Mouse (Mus musculus) MEL-GATA-1-ER (cell line): Measurements from ENCODE around the gene Rfng.
"Not testable (repeated sequence)": the region's sequence is repeated elsewhere in the genome, so short reads cannot be mapped to it uniquely, and the experiment has no call there.

ENCODE experiments used
- DNase-seq: peaks from one replicate; pipeline ENCODE4 v3.0.0-alpha.2; 2012; ENCODE audit warnings: low read depth; ENCODE audit errors: extremely low read depth

The Rfng gene

DNA sequence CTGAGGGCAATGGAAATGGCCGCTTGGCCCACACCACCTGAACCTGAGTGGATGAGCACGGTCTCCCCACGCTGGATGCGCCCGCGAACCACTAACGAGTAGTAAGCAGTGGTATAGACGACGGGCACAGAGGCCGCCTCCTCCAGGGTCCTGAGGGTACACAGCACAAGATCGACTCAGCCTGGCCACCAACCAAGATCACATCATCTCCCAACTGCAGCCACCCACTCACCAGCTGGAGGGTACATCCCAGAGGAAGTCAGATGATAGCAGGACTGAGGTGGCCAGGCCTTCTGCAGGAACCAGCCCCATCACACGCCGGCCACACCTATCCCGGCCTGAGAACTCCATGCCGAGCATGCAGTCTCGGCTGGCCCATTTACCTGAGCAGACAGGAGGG is 28.1 kb upstream of the Rfng start:
- DNase-seq: no peak

DNA sequence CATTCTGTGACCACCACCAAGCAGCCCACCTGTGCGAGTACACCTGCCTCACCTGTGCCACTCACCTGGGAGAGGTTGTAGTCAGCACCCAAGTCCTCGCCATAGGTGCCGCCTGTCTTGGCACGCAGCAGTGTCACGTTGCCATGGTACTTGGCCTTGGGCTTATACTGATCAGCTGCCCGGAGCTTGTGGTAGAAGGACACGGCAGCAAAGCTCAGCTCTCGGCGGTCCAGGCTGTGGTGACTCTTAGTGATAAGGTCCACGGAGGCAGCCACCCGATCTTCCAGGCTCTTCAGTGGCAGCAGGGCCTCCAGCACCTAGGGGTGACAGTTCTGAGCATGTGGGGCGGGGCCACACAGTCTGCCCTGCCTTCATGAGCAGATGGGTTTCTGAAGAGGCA is 24.0 kb upstream of the Rfng start:
- no peak for DNase-seq

DNA sequence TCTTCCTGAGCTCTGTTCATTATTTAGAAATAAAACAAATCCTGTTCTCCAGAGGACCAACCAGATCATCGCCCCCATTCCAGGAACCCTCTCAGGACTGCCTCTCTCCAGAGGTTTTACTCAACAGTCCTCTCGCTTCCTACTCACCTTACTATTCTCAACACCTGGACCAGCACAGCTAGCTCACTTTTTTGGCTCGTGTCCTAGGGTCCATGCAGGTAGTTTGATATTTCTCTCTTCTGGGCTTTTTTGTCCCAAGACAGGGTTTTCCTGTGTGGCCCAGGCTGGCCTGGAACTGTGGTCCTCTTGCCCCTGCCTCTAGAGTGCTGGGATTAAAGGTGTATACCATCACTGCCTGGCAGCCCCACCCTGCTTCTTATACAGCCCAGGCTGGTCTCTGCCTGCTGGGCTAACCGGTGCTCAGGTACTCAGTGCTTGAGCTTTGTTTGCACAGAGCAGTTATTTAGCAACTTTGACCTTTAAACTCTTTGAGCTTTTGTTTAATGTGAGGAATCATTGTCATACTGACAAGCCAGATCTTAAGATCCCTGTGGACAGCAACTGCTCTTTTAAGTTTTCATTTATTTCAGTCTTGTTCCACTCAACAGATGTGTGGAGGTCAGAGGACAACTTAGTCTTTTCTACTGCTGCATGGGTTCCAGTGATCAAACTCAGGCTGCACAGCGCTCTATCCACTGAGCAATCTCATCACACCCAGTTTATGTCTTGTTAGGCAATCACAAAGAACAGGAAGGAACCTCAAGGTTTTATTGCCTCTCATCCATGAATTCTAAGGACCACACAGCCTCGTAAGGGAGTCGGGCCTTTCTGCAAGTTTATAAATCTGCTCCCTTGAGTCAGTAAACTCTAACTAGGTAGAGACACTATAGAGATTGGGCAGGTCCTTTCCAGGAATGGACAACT is 21.6 kb upstream of the Rfng start:
- no peak for DNase-seq

DNA sequence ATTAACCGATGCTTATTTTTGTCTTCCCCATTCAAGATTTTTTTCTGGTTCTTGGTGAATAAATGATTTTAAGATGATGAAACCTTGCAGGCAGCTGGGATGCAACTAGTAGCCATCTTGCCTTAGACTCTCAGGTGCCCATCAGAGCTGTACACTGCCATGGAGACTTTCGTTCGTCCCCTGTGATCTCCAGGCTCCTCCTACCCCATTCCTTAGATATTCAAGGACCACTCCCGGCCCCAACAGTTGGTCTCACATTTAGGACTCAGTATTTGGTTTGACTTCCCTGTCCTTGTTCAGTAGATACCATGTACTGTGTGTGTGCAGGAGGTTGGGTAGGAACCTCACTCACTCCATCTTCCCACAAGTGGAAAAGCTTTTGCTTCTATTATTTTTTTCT is 20.8 kb upstream of the Rfng start:
- no peak for DNase-seq

DNA sequence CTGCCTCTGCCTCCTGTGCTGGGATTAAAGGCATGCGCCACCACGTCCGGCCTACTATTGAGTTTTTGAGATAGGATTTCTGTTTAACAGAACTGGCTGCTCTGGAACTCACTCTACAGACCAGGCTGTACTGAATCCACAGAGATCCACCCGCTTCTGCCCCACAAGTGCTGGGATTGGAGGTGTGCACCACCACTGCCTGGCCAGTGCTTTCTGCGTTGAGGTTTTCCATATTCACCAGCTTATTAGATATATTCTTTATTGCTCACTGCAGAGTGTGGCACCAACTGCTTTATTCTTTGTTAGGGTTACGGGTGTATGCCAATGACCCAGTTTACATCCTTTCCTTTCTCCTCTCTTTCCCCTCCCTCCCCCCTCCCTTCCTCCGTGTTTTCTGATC is 20.3 kb upstream of the Rfng start:
- no peak for DNase-seq

DNA sequence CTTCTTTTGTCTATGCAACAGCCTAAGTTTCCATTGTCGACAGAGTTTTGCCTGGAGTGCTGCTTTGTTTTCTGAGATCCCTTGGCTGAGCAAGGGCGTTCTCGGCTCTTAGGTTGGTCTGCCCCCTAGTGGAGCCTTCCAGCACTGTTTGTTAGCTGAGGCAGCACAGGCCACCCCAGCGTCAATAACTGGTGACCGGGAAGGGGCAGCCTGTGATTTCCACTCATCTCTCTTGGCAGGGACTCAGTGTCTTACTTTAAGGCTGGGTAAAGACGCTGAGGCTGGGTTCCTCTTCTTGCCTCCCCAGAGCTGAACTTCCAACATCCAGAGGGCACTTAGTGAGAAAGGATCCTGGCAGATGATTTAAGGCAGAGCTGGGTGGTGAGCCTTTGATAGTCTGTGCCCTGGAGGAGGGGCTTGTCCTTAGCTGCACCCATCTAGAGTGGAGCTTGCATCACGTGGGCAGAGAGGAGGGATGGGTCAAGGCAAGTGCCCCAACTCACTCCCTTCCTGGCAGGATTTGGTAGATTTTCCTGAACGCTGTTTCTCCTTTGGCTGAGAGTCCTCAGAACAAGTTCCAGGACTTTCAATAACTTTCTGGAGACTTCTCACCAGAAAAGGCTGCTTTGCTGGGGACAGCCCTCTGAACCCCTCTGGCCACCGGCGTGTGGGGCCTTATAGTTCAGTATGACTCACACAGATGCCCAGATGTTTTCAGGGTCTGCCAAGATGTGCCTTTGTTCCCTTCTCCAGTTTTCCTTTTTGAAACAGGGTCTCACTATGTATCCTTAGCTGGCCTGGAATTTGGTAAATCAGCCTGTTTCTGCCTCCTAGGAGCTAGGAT is 16.3 kb upstream of the Rfng start:
- DNase-seq: peak; percentile 74

DNA sequence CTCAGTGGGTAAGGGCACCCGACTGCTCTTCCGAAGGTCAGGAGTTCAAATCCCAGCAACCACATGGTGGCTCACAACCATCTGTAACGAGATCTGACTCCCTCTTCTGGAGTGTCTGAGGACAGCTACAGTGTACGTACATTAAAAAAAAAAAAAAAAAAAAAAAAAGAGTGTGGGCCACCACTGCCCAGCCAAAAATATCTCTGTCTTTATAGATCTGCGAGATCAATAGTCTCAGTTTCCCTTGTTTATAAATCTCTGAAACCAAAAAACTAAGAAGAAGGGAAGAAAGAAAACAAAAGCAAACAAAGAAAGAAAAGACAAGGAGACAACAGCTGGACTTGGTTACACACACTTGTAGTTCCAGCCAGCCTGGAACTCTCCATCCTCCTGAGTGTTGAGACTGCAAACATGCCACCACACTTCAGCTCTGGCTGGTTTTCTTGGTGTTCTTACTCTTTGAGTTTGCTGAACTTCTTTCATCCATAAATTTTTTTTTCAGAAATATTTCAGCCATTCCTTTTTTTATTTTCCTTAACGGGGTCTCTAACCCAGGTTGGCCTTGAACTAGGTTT is 15.4 kb upstream of the Rfng start:
- DNase-seq: no peak

DNA sequence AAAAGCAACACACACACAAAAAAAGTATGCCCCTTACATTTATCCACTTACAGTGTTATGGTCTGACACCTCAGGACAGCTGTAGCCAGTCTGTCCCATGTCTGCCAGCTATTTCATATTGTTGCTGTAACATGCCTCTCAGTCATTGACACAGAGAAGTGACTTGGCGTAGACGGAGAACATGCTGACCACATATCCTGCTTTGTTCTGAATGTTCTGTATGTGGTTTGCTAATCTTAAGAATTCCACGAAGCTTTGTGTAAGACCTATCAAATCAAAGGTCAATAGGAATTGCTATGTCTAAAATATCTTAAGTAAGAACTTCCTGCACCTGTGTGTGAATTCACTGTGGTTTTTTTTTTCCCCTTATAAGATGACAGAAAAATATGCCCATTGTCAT is 14.2 kb upstream of the Rfng start:
- DNase-seq: no peak

DNA sequence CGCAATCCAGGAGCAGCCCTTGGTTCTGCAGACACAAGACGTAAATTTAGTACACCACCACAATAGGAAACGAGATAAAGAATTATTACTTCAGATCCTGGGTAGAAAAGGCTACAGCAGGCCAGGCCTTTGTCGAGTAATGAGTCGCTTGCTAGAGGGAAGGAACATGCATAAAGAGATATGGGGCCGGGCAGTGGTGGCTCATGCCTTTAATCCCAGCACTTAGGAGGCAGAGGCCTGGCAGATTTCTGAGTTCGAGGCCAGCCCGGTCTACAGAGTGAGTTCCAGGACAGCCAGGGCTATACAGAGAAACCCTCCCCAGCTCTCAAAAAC is 12.6 kb upstream of the Rfng start:
- no peak for DNase-seq

DNA sequence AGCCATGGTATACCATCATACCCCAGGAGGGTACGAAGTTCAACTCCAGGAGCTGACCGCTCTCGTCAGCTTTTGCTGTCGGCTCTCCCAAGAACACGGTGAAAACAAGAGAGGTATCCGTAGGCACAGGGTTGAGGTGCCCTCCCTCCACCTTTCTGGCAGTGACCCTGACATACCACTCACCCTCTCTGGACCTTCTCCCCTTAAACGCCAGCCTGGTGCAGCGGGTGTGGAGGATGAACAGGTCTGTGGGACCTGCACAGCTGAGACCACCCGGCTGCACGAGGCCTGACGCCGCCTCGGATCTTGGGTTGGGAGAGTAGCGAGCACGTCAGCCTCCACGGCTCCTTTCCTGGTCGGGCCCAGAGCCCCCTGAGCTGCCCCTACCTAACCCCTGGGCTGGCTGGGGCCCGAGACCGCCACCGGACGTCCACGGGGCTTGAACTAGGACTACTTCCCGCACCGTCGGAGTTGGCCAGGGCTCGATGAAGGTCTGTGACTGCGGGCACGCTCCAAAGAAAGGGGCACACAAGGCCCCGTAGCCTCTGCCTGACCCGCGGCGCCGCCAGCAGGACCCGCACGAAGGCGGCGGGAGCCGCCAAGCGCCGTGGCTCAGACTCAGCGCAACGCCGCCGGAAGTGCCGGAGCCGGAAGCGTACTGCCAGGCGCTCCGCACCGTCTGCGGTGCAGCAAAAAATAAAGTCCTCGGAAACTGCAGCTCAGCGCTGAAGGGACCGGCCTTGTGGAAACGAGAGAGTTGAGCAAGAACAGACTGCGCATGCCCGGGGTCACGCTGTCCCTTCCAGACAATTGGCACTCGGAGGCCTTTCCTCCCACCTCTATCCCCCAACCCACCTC is 12.0 kb upstream of the Rfng start, which contains the start of gene Dus1l:
Dus1l (minus strand) TSS at position 648 of the 858 bp plus-strand sequence.
- DNase-seq: peak; percentile 89

DNA sequence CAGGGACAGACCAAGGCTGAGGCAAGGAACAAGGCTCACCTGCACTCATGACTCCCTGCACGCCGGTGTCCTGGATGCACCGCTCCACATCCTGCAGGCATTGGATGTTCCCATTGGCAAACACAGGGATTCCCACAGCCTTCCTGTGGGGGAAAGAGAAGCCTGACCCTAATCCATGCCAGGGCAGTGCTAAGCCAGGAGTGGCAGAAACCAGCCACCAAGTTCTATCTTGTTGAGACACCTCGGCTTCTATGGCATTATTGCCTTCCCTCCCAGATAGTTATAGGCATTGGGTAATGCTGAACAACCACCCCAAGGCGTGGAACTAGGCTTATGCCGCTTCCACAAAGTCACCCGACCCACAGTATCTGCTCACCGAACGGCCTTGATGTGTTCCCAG is 8.6 kb upstream of the Rfng start:
- DNase-seq: no peak

DNA sequence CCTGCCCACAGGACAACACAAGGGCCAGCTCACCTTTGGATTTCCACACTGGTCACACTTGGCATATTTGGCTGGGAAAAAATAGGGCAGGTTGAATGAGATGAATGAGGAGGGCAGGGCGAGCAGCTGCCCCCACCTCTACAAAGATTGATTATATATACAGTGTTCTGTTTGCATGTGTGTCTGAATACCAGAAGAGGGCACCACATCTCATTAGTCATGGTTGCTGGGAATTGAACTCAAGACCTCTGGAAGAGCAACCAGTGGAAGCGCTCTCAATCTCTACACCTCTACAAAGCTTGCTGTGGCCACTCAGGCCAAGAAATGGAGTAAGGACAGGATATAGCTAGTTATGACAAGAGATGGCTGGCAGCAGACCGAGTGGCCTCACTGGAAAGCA is 5.8 kb upstream of the Rfng start:
- no peak for DNase-seq

DNA sequence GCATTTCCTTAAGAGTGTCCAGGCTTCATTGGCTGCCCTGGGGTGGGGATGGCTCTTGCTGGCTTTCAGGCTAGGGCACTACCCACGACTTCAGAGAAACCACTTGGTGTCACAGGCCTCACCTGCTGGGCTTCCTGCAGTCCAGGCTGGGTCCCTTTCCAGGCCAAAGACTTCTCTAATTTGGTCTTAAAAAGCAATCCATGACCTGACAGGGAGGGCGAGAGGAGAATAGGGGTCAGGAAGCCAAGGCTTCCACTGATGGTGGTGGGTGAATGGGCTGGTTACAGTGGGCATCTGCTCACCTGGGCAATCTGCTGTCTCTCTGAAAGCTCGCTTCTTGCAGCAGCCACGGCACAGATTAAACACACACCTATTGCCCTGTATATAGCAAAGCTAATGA is 5.3 kb upstream of the Rfng start:
- no peak for DNase-seq

DNA sequence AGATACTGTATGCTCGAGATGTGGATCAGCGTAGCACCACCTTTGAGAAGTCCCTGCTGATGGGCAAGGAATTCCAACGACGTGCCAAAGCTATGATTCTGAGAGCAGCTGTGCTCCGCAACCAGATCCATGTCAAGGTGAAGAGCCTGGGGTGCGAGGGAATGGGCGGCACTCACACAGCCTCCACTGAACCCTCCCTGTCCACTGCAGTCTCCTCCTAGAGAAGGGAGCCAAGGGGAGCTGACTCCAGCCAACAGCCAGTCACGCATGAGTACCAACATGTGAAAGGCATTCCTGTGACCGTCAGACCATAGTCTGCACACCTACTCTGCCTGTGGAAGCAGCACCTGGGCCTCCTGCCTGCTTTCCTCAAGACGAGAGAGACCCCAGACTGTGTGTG is 4.5 kb upstream of the Rfng start:
- not testable (repeated sequence) for DNase-seq

DNA sequence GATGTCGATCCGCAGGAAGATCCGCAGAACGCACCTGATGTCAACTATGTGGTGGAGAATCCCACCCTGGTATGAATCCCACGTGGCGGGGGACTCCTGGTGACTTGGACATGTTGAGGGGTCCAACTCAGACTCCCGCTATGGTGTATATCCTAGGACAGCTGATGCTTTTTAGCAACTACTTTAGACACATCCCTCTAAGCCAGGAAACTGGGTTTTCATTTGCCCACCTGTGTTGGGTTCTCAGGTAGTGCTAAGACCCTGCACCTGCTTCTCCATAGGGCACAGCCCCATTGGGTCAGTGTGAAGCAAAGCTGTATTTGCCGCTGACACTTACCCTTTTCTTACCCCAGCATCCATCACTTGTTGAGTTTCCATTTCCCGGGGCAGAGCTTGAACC is 1.1 kb upstream of the Rfng start:
- DNase-seq: no peak

DNA sequence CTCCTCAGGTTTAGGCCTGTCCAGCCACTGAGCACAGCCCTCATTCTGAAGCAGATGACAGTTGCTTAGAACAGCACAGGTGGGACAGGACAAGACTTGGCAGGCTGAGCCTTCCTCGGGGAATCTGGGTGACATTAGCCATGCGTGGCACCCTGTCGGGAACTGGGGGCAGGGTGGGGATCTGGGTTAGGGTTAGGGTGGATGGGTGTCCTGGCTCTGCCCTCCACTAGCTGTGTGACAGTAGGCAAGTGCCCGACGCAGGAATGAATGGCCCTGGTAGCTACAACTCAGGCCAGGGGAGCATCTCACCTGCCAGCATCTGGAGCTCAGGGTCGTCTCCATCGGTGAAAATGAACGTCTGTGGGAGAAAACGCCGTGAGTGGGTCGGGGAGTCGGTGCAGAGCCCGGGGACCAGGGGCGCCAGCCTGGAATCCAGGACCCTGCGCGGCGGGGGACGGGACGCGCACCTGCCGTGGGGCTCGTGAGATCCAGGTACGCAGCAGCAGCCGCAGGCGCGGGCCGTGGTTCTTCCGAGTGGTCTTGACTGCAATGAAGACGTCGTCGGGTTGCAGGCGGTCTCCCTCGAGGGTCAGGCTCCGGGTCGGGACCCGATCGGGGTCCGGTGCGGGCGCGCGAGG is 462 bp downstream of the Rfng start:
- DNase-seq: no peak

DNA sequence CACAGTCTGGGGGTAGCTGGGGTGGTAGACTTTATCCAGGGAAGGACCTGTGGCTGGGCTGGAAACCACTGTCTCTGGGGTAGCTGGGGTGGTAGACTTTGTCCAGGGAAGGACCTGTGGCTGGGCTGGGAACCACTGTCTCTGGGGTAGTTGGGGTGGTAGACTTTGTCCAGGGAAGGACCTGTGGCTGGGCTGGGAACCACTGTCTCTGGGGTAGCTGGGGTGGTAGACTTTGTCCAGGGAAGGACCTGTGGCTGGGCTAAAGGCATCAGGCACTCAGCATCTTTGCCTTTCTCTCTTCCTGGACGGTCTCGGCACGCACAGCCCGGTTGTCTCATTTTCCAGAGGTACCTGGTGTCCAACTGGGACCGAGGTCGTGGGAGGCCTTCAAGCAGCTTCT is 2.6 kb downstream of the Rfng start:
- DNase-seq: not testable (repeated sequence)

DNA sequence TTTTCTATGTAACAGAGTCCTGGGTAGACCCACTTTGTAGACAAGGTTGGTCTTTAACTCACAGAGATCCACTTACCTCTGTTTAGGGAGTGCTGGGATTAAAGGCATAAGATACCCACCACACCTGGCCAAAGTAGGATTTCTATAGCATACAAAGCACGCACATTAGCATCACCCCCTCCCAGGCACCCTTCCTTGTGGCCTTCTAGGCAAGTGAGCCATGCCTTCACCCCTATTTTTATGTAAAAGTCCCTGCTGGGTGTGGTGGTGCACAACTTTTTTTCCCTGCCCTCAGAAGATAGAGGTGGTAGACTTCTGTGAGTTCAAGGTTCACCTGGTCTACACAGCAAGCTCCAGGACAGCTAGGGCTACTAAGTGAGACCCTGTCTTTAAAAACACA is 4.1 kb downstream of the Rfng start:
- no peak for DNase-seq

DNA sequence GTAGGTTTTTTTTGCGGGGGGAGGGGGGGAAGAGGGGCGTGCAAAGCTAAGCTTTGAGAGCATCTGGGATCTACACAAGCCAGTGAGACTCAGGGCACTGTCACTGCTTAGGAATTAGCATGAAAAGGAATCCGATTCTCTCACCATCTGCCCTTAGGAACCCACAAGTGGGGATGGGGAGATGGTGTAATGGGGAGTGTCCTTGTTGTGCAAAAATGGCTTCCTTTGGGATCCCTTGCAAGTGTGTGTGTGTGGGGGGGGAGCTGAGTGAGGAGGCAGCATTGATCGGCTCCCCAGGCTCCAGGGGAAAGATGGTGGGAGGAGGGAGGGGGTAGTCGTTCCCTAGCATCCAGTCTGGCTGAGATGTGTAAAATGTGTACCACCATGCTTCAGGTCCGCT is 6.9 kb downstream of the Rfng start:
- DNase-seq: no peak

DNA sequence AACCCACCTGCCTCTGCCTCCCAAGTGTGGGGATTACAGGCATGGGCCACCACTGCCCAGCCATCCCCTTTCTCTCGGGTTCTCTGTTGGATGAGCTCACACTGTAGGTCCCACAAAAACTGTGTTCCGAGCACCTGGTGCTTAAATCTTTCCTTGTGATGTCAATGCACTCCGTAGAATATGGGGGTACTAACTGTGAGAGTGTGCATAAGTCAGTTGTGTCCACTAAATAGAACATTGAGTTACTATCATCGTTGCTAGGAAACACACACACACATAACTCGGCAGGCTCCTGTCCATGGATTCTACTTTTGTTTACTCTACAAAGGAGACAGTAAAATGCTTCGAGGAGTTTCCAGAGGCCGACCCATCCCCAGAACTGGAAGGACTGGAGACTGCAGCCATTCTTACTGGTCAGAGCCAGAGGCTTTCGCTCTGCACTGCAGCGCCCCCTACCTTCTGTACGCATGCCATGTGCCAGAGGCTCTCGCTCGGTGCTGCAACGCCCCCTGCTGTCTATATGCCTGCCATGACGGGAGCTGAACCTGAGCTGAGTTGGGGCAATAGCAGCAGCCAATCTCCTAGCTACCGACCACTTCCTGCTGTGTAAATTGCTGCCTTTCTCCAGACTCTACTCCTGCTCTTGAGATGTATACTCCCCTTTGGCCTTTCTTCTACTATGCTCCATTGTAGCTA is 8.1 kb downstream of the Rfng start:
- peak; percentile 74 for DNase-seq
